Mouse (Mus musculus) cerebellum, adult (tissue): ENCODE measurements around the gene Ston2.

Source experiments
- ATAC-seq: cut with Nextera tagmentation; 2 replicates; pipeline ENCODE4 v1.9.2; 2017; ENCODE audit warnings: mild to moderate bottlenecking, moderate library complexity, mixed read lengths; ENCODE audit not compliant: insufficient number of reproducible peaks, low FRiP score, low TSS enrichment

The Ston2 gene

DNA sequence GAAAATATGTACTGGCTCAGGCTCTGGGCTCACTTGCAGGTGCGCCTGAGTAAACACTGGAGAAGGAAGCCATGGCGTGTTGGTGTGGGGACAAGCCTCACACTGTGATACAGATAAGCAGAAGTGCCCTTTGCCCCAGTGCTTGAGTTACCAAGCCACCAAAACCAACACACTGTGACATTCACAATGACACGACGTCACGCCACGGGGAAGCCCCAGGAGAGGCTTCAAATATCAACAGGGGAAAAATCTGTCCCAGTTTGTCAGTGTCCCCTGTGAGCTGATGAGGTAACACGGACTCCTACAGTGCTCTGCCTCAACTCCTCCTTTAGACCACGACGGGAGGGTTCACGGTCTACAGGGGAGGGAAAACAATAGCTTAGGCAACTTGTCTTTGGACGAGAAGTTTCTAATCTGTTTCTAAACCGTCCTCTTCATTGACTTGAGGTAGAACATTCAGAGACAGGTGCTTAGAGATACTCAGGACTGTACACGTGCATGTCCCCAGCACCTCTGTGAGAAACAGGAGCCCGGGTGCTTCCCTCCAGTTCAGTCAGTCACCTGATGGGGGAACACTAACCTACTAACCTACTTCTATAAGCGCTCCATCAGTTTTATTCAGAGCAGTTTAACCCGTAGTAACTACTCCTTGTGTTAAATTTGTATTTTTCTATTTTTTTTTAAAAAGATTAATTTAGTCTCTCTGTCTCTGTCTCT lies 119.5 kb downstream of the Ston2 start:
- no peak for ATAC-seq

DNA sequence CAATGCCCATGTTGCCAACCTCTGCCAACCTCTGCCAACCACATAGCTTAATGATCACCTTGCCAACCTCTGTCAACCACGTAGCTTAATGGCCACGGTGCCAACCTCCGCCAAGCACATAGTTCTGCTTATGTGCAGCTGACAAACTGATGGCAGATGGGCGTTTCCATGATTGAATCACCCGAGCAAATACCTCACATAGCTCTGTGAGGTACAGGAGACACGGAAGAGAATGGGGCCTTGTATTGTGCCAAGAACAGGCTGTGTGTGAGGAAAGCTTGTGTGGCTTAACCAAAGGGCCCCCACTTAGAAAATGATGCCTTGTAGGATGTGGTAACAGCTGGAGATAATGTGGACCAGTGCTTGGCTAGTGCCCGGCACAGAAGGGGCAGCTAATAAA lies 120.4 kb downstream of the Ston2 start:
- ATAC-seq: no peak

DNA sequence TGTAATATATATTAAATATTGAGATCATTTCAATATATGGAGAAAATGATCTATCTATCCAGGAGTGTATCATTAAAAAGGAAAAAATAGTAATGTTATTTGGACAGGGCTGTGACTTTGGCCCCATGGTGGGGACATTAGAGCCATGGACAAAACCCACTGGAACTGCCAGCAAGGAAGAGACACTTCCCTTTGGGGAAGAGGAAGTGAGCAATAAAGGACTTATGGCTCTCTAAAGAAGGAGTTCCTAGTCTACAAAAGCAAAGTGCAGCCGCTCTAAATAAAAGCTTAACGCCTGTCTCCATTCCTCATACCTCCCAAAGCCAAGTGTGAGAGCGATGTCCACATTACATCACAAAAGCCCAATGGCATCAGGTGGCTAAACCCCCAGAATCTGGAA lies 121.6 kb downstream of the Ston2 start:
- ATAC-seq: no peak

DNA sequence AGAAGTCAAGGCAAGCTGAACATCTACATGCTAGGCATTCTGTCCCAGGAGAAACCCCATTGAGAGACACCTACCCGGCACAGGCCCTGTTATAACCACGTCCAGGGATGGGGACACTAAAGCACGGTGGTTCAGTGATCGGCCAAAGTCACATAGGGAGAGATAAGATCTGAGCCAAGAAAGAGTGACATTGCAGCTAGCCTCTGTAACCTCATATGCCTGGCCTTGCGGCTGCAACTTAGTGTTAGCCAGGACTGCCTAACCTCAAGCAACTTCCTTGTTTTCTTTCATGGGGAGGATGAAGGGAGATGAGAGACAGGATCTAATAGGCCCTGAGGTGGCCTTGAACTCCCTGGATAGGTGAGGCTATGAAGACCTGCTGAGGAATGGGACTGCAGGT lies 122.8 kb downstream of the Ston2 start:
- no peak for ATAC-seq

DNA sequence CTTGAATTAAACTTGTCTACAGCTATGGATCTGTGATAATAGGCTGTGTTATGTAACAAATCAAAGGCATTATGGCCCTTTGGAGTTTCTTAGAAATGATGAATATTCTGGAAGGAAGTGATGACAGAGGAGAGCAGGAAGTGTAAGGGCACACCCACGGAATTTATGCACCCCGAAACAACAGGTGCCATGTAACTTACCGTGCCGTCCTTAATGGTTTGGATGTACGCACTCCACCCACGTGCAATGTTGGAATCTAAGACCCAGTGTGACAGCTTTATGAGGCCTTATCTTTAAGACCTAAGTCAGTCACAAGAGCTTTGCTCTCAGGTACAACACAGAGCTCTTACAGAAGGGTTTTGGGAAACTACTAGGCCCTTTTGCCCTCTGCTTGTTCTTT lies 124.9 kb downstream of the Ston2 start:
- ATAC-seq: no peak

DNA sequence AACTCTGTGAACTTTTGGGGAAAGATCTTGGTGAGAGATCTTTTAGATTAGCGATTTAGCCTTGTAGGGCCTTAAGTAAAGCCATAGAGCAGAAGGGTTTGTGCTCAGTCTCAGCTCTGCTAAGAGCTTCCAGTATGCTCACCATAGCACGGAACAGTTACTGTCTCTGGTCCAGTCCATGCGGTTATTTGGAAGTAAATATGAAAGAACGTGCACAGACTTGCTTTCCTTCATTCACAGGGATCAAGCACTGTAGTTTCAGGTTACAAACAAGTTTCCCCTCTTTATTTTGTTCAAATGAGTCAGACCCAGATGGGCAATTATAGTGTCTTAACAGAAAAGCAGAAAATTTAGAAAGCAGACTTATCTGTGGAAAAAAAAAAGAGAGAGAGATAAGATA lies 125.3 kb downstream of the Ston2 start:
- no peak for ATAC-seq

DNA sequence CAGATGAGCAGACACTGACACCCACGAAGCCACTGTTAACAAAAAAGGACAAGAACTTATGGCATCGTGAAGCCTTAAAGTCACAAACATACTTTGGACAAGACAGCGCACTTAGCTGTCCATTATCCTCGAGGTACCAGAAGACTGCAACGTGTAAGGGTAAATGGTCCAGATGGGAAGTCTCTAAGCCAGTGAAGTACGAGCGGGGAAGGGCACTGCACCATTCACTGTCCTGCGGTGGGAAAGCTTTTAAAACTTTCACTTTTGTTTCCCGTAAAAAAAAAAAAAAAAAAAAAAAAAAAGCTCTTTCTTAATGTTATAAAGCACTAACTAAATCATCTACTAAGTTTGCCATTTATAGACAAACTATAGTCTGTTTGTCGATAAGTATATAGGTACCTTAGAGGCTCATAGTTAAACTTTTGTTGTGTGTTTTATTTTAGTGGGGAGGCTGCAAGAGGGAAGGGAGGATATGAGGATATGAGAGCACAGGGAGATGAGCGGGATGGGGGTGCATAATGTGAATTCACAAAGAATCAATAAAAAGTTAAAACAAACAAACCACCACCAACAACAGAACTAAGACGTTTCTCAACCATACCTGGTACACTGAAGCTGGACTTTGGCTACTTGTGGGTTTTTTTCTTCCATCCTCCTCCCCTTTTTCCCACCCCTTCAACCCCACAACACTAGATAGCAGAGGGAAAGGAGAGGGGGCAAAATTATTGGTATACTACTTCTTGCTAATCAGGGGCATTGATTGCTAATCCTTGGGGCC lies 127.4 kb downstream of the Ston2 start:
- no peak for ATAC-seq

DNA sequence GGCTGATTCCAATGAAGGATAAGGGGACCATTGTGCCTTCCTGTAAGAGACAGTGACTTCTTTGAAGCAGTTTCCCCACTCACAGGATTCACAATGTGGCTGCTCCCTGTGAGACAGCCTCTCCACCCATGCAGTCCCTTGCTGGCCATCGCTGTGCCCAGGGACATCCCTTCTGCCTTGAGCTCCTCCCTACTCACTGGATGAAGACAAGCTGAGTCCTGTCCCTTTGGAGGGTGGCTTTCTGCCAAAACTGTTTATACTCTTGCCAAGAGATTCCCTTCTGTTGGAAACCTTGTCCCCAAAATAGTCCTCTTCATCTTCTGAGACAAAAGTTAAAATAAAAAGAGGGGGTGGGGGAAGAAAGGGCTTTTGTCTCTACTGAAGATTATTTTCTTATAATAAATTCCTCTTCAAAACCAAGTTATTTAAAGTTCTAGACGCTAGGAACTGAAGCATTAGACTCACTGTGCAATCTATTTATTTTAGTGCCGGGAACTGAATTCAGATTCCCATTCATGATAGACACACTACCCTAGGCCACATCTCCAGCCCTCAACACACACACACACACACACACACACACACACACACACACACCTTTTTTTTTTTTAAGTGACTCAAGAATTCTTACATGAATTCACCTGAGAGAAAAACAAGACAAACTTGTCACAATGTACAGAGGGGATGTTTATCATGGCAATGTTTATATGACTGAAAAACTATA lies 133.6 kb downstream of the Ston2 start:
- 0 out of 2 replicates have a peak, but pooled peaks have one; percentile 74 for ATAC-seq

DNA sequence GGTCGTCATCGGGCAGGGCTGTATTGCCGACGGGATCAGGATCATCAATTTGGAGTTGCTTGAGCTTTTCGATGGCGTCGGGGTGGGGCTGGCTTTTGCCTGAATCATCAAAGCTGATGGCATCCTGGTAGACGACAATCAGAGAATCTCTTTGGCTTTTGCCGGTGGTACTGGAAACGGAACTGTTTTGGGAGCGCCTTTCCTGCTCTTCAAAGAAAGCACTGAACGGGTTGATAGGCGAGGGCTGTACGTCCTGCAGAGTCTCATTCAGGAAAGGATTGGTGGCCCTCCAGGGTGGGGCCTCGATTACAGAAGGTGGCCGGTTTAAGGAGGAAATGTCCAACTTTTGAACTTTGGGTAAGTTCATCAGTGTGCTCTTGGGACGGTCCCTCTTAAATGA lies 139.8 kb downstream of the Ston2 start:
- no peak for ATAC-seq

DNA sequence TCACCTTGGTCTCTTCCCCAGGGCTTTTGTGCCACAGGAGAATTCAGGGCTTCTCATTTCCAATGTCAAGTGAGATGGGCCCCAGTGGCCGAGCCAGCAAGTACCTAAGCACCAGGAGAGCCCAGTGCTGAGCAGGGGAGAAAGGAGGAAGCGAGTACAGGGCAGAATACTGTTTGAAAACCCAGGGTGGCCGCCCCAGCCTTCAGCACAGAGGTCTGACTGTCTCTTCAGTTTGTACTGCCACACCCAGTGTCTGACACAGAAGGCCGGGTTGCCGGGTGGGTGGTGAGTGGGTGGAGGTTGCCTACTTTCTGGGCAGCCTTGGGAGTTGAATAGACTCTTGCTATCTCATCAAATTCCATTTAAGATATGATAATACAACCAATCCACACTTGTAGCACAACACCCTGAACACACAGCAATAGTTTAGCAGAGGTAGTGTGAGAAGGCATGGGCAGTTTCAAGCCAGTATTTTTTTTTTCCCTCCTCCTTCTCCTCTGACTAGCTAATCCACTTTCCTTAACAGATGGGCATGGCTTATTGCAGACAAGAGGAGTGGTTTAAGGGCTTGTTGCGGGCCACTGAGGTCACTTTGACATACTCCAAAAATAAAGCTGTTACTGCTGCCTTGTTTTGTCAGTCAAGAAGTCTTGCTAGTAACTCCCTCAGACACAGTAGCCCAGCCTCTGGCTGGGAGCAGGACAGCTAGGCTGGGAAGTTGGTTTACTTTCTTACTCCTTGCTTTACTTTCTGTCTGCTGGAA lies 142.6 kb downstream of the Ston2 start:
- no peak for ATAC-seq

DNA sequence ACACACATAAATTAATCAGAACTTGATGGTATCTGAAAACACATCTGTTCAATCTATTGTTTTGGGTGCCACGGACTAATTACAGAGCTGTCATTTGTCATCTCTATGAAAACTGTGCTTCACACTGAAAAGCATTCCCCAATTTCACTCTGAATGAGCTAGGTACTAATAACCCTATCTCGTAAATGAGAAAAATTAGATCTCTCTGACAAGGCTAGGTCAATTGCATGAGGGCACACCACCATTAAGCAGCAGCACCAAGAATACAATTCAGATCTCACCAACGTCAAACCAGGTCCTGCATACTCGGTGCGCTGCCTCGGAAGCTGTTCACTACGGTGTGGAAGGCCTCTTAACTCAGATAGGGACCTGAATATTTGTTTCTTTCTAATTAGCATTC lies 145.0 kb downstream of the Ston2 start:
- no peak for ATAC-seq

DNA sequence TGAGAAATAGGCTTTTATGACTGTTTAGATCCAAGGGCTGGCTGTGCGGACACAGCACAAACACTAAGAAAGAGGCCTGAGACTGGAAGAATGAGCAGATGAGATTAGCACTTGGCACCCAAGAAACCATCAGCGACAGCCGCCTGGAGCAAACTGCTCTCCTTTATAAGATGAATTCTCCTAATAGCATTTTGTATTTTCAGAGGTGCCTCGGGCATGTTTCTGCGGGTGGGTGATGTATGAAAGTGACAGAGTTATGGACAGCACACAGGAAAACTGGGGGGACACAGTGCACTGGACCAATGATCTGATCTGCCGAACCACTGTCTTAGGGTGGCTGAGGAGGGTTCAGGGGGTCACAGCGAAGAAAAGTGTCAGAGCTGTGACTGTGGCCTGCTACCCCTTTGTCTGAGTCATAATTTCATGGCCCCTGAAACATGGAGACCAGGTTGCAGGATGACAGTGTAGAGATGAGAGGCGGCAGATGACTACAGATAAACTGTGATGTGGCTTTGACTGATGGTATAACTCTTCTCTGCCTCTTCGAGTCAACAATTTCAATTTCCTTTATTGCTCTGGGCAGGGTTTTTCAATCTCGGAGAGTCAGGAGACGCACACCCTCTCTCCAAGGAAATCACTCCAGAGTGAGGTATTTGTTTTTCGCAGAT lies 145.6 kb downstream of the Ston2 start:
- ATAC-seq: no peak

DNA sequence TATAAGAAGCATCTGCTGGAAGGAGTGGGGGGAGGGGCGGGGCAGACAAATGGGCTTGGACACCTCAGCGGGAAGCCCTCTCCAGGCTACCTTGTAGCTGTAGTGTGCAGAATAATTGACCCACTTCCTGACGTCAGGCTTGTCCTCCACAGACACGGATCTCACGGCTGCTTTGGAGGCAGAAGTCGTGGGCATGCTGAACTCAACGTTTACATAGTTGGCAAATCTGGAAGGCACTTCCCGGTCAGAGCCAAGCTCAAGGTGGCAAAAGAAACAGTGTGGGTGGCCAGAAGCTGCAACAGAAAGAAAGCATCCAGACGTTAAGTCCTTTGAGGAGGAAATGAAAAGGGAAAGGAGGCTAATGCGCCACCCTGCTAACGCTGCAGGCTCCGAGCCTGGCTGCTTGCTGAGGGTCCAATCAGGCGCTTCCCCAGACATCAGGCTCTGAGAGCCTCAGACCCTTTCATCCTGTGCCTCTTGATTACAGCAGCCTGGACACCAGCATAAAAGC lies 146.5 kb downstream of the Ston2 start:
- ATAC-seq: peak; percentile 65; the same call in 1 of the 2 replicates

DNA sequence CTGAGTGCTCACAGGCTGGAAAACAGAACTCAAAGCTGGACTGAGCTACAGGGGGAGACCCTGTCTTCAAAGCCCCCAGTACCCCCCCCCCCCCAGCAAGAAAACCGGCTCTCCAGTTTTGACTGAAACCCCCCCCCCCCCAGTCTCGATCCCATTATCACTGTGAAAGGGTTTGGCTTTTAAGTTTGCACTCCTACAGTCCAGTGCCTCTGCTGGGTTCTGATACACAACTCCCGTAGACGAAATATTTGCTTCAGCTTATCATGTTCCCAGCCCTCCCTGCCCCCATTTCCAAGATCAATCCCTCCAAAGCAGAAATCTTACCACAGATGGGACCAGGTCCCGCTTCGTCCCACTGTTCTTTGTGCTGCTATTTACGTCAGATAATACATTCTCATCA lies 147.1 kb downstream of the Ston2 start:
- ATAC-seq: no peak

DNA sequence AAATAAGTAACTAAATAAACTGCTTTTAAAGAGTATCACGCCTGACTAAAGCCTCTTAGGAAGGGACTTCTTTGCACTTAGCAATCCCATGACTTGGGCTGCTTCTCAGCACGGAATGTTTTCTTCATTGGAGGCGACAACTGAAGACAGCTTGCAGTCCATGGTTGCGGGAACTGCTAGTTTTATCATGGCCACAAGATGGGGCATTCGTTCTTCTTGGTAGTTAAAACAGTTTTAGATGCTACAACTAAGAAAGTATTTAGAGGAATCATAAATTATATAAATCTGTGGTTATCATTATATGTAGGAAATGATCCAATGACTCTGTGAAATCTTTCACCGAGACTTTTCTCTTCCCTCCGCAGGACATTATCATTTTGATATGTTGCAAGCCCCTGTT lies 147.5 kb downstream of the Ston2 start:
- 0 out of 2 replicates have a peak, but pooled peaks have one; percentile 32 for ATAC-seq

DNA sequence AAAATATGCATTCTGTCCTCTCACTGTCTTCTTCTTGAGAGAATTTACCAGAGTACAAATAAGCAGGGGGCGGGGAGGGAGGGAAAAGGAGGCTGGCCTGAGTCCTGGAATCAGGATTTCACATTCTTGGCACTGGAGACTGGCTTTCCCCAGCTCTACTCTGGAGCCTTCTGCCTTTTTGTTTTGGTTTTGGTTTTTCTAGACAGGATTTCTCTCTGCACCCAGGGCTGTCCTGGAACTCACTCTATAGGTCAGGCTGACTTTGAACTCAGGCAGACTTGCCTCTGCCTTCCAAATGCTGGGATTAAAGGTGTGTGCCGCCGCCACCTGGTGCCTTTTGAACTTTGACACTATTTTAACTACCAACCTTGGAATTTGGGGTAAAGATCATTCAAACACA lies 149.8 kb downstream of the Ston2 start:
- ATAC-seq: no peak

DNA sequence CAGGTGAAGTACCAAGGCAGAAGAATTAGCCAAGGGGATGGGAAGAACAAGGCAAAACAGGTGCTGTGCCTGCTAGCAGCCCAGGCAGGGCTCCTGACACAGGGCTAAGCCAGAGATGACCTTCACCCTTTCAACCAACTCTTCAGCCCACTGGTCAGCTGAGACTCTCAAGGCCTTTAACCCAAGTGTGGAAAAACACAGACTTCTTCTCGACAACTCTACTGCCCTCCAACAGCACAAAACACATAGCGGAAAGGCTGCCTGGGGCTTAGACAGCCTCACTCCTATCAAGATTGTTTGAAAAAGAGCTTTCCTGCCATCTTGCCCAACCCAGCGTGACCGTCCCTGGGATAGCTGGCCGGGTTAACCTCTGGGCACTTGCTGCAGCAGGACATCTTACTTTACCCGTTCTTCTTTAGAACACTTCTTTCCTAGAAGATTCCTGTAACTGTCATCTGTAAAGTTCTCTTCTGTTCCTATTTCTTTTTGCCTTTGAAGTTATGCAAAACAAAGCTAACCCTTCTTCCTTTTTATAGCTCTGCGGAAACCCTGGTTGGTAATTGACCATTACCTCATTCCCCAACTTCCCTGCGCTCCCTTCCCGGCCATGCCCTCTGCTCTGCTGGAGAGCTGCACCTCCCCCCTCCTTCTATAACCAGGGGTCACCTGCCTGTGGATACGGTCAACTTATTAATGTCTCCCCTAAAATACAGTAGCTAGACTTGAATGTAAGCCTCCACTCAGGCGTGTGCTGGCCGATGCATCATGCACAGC lies 150.9 kb downstream of the Ston2 start:
- ATAC-seq: no peak

DNA sequence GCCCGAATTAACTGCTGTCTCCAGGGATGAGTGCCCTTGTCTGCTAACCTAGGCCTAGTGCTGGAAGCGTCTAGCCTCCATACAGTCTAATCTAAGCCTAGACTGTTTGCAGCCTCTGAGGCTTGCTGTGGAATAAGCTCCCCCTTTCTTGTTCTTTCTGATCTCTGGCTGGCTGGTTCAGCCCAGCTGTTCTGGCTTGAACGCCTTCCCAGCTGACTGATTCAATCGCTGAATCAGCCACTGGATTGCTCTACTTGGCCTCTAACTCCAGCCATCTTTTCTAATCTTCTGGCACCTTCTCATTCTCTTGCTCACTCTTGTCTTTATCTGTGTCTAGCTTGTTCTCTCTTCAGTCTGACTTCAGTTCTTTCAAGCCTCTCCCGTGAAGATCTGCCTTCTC lies 161.7 kb downstream of the Ston2 start:
- ATAC-seq: no peak

DNA sequence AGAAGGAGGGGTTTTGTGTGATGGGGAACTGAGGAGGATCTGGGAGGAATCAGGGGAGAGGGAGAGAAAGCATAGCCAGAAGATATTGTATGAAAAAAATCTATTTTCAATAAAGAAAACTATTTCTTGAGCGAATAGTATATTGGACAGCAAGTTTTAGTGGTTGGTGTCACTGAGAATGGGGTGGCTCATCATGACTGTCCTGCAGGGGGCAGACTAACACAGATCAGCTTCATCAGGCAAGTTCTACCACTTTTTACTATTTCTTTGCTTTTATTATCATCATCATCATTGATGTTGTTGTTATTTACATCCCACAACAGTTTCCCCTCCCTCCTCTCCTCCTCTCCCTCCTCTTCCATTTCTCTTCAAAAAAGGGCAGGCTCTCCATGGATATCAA lies 163.2 kb downstream of the Ston2 start:
- ATAC-seq: no peak
